Mouse (Mus musculus) layer of hippocampus, postnatal 10 days (tissue): ENCODE measurements around the gene Atp2b4. TPM values are rescaled to one million over a fixed set of nuclear protein-coding genes. Genes with fewer than 3 reads are reported as not detected.
"Not testable (repeated sequence)": the region's sequence is repeated elsewhere in the genome, so short reads cannot be mapped to it uniquely, and the experiment has no call there.

Experiments used
- DNase-seq, 2 experiments: peaks; one replicate each; pipeline ENCODE4 v3.0.0; 2021; ENCODE audit warnings: low spot score in 2 of 2
- total RNA-seq, 2 experiments: library from RNA; stranded (reverse); gene quantifications; 2 replicates each; pipeline ENCODE4 v1.2.3; 2021

Atp2b4 gene
- total RNA-seq, 2 experiments from 2014 or later, result 102 to 107 TPM

- DNase-seq, result no peak
Measured at GRCm38 (mm10) chr1:133751621-133752020, 49.2 kb downstream of the Atp2b4 start.

GRCm38 (mm10) chr1:133749954-133750353 lies 50.9 kb downstream of the Atp2b4 start:
- no peak for DNase-seq

- no peak for DNase-seq
Measured at GRCm38 (mm10) chr1:133745078-133745495, 55.8 kb downstream of the Atp2b4 start.

- DNase-seq, result peak; percentile 57 to 66
Measured at GRCm38 (mm10) chr1:133744609-133745008, 56.2 kb downstream of the Atp2b4 start.

GRCm38 (mm10) chr1:133742517-133742916 lies 58.3 kb downstream of the Atp2b4 start:
- DNase-seq, result no peak

- no peak for DNase-seq
Measured at GRCm38 (mm10) chr1:133741881-133742434, 58.9 kb downstream of the Atp2b4 start.

- no peak for DNase-seq
Measured at GRCm38 (mm10) chr1:133741171-133741570, 59.7 kb downstream of the Atp2b4 start.

GRCm38 (mm10) chr1:133736664-133737063 lies 64.2 kb downstream of the Atp2b4 start:
- no peak for DNase-seq

- peak; percentile 84 to 85 for DNase-seq
Measured at GRCm38 (mm10) chr1:133735995-133736652, 64.7 kb downstream of the Atp2b4 start.

GRCm38 (mm10) chr1:133732814-133733213 lies 68.0 kb downstream of the Atp2b4 start:
- DNase-seq, result no peak

GRCm38 (mm10) chr1:133728339-133728738 lies 72.5 kb downstream of the Atp2b4 start:
- no peak for DNase-seq

- no peak for DNase-seq
Measured at GRCm38 (mm10) chr1:133720342-133720741, 80.5 kb downstream of the Atp2b4 start.

- DNase-seq, result no peak
Measured at GRCm38 (mm10) chr1:133718786-133719185, 82.1 kb downstream of the Atp2b4 start.

GRCm38 (mm10) chr1:133718296-133718695 lies 82.5 kb downstream of the Atp2b4 start:
- DNase-seq, result no peak

GRCm38 (mm10) chr1:133716464-133716863 lies 84.4 kb downstream of the Atp2b4 start:
- peak in 1 of 2 experiments; percentile 20 for DNase-seq

GRCm38 (mm10) chr1:133715191-133715590 lies 85.7 kb downstream of the Atp2b4 start:
- DNase-seq, result no peak

GRCm38 (mm10) chr1:133713009-133713370 lies 87.9 kb downstream of the Atp2b4 start:
- peak; percentile 32 to 35 for DNase-seq

- no peak for DNase-seq
Measured at GRCm38 (mm10) chr1:133712288-133713008, 88.4 kb downstream of the Atp2b4 start.

- no peak for DNase-seq
Measured at GRCm38 (mm10) chr1:133711376-133711775, 89.5 kb downstream of the Atp2b4 start.

GRCm38 (mm10) chr1:133710895-133711294 lies 89.9 kb downstream of the Atp2b4 start:
- DNase-seq, result no peak

GRCm38 (mm10) chr1:133709292-133709691 lies 91.5 kb downstream of the Atp2b4 start:
- no peak for DNase-seq

GRCm38 (mm10) chr1:133701824-133702223 lies 99.0 kb downstream of the Atp2b4 start:
- DNase-seq, result not testable (repeated sequence)
